Mouse (Mus musculus) erythroblast, embryonic 14.5 days (primary cell): ENCODE measurements around the gene Lrrc23.

Experiments used
- GATA1 ChIP-seq: IDR thresholded peaks from 2 replicates; pipeline ENCODE4 v1.6.1; 2012; ENCODE audit warnings: low read length, inconsistent platforms, mixed read lengths
- TAL1 ChIP-seq: IDR thresholded peaks from 3 replicates; pipeline ENCODE4 v1.6.1; 2012; ENCODE audit warnings: low read length, inconsistent platforms, mixed read lengths

DNA sequence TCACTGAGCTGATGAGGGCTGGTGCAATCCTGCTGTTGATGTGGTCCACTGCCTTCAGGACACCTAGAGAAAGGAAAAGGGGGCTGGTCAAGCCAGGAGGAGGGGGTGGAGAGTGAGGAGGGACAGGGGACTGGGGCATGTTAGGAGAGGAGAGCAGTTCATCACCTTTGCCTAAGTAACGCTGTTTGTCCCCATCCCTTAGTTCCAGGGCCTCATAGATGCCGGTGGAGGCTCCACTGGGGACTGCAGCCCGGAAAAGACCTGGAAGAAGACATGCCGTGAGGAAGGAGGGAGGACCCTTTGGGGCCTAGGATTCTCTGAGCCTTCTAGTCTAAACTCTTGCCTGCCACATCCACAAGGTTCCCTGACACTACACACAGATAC is 12.0 kb downstream of the Lrrc23 start:
- TF ChIP-seq TAL1 (no peak), GATA1 (no peak)
